Mouse (Mus musculus) bone marrow, adult 2 months (tissue): Measurements from ENCODE around the gene Tubb2b. TPM values are rescaled to one million over a fixed set of nuclear protein-coding genes. Genes with fewer than 3 reads are reported as not detected.

Experiments
- H3K27ac ChIP-seq: fragments of 200-500 bp; 2 replicates; pipeline ENCODE4 v1.5.1; 2012; ENCODE audit warnings: low read depth, mild to moderate bottlenecking, control low read depth, inconsistent platforms, low read length; ENCODE audit not compliant: control insufficient read depth, poor library complexity, insufficient read depth
- H3K4me1 ChIP-seq: fragments of 200-500 bp; 2 replicates; pipeline ENCODE4 v1.6.1; 2011; ENCODE audit warnings: low read length; ENCODE audit not compliant: control insufficient read depth, insufficient read depth
- H3K4me3 ChIP-seq: fragments of 200-500 bp; replicated peaks from 2 replicates; pipeline ENCODE3; 2011; ENCODE audit warnings: mild to moderate bottlenecking, low read depth, low read length, control low read depth; ENCODE audit not compliant: control insufficient read depth
- CTCF ChIP-seq: fragments of 200-500 bp; IDR thresholded peaks from 2 replicates; pipeline ENCODE4 v1.5.1; 2011; ENCODE audit warnings: low read length, control low read depth; ENCODE audit not compliant: control insufficient read depth, insufficient read depth
- POLR2A ChIP-seq: fragments of 200-500 bp; IDR thresholded peaks from 2 replicates; pipeline ENCODE4 v1.6.1; 2011; ENCODE audit warnings: low read depth, mild to moderate bottlenecking, control low read depth, low read length, borderline replicate concordance; ENCODE audit not compliant: control insufficient read depth
- WGBS: fragments of 180-500 bp; shearing (Covaris S2); methylation state at CpG from one replicate; pipeline ENCODE4 v1.1.7; 2018; 5-methylcytosine and 5-hydroxymethylcytosine counted together
- polyA plus RNA-seq: library from polyadenylated mRNA; stranded (reverse); fragments of >200 nt; gene quantifications from 2 replicates; pipeline ENCODE4 v1.2.4, GENCODE M21; 2011; ENCODE audit warnings: low replicate concordance; ENCODE audit not compliant: missing spikeins, insufficient read depth, insufficient read length

Tubb2b gene
- polyA plus RNA-seq, 1 experiment = 37.3 TPM

- Histone ChIP-seq H3K4me1 (no peaks in the 10 kb centered on the region; the same call in 1 of the 2 replicates), H3K27ac (no peak overlapping the region), H3K4me3 (no peak overlapping the region)
- 92% methylated on average over 1 of the region's 1 CpGs for WGBS
- TF ChIP-seq POLR2A (no peak), CTCF (no peak)
Measured at GRCm38 (mm10) chr13:34106999-34107398, 23.3 kb downstream of the Tubb2b start.

- WGBS = 85% methylated on average over 2 of the region's 2 CpGs
- Histone ChIP-seq H3K4me3 (no peak overlapping the region), H3K27ac (no peak overlapping the region), H3K4me1 (no peaks in the 10 kb centered on the region; the same call in 1 of the 2 replicates)
- no peak for TF ChIP-seq POLR2A
- TF ChIP-seq CTCF = no peak
Measured at GRCm38 (mm10) chr13:34106256-34106655, 24.0 kb downstream of the Tubb2b start.

GRCm38 (mm10) chr13:34105364-34105763, 24.9 kb downstream of the Tubb2b start:
- Histone ChIP-seq H3K27ac (no peak overlapping the region), H3K4me1 (no peaks in the 10 kb centered on the region; the same call in 1 of the 2 replicates), H3K4me3 (no peak overlapping the region)
- TF ChIP-seq CTCF (no peak), POLR2A (no peak)
- WGBS = 79% methylated on average over 1 of the region's 1 CpGs

- TF ChIP-seq POLR2A (no peak), CTCF (no peak)
- Histone ChIP-seq H3K4me1 (no peaks in the 10 kb centered on the region; the same call in 1 of the 2 replicates), H3K27ac (no peak overlapping the region), H3K4me3 (no peak overlapping the region)
- WGBS = 44% methylated on average over 9 of the region's 9 CpGs
Measured at GRCm38 (mm10) chr13:34101908-34102307, 28.4 kb downstream of the Tubb2b start.

GRCm38 (mm10) chr13:34101247-34101646, 29.0 kb downstream of the Tubb2b start:
- Histone ChIP-seq H3K27ac (no peak overlapping the region; the same call in 1 of the 2 replicates), H3K4me3 (no peak overlapping the region), H3K4me1 (no peaks in the 10 kb centered on the region; the same call in 1 of the 2 replicates)
- 89% methylated on average over 10 of the region's 10 CpGs for WGBS
- TF ChIP-seq CTCF = no peak
- TF ChIP-seq POLR2A = no peak

GRCm38 (mm10) chr13:34100733-34101132, 29.5 kb downstream of the Tubb2b start:
- Histone ChIP-seq H3K4me3 (no peak overlapping the region), H3K27ac (no peak overlapping the region), H3K4me1 (no peaks in the 10 kb centered on the region; the same call in 1 of the 2 replicates)
- TF ChIP-seq POLR2A (no peak), CTCF (no peak)
- 56% methylated on average over 3 of the region's 3 CpGs for WGBS

- H3K27ac ChIP-seq = no peak overlapping the region
- H3K4me1 ChIP-seq = no peaks in the 10 kb centered on the region; the same call in 1 of the 2 replicates
- no peak overlapping the region for H3K4me3 ChIP-seq
- WGBS = 85% methylated on average over 3 of the region's 3 CpGs
- TF ChIP-seq POLR2A (no peak), CTCF (no peak)
Measured at GRCm38 (mm10) chr13:34097086-34097485, 33.2 kb downstream of the Tubb2b start.

- TF ChIP-seq CTCF (no peak), POLR2A (no peak)
Measured at GRCm38 (mm10) chr13:34096455-34096854, 33.8 kb downstream of the Tubb2b start.

More at GRCm38 (mm10) chr13:34096455-34096854, 33.8 kb downstream of the Tubb2b start:
- WGBS = 62% methylated on average over 4 of the region's 4 CpGs
- no peak overlapping the region for H3K27ac ChIP-seq
- H3K4me3 ChIP-seq = no peak overlapping the region
- H3K4me1 ChIP-seq = no peaks in the 10 kb centered on the region; the same call in 1 of the 2 replicates
